Mouse (Mus musculus) G1E (cell line): ENCODE results near the gene 9930022D16Rik. TPM values are rescaled to one million over a fixed set of nuclear protein-coding genes. Genes with fewer than 3 reads are reported as not detected.
A peak's percentile ranks its signal among the peaks of the same experiment; 100 is the strongest.

ENCODE experiments used
- ATAC-seq: 2 replicates; pipeline ENCODE4 v1.8.0; 2016; ENCODE audit warnings: mild to moderate bottlenecking; ENCODE audit not compliant: insufficient number of reproducible peaks, poor library complexity, low FRiP score, severe bottlenecking; ENCODE audit errors: extremely low read depth
- DNase-seq: peaks from one replicate; pipeline ENCODE4 v3.0.0; 2012; ENCODE audit warnings: low spot score
- H3K27me3 ChIP-seq: 2 replicates; pipeline ENCODE4 v1.6.1; 2012; ENCODE audit warnings: mild to moderate bottlenecking, low read length, inconsistent platforms; ENCODE audit not compliant: insufficient read depth
- H3K36me3 ChIP-seq: replicated peaks from 2 replicates; pipeline ENCODE3; 2012; ENCODE audit warnings: mild to moderate bottlenecking, inconsistent platforms
- H3K4me1 ChIP-seq: 2 replicates; pipeline ENCODE4 v1.6.1; 2012; ENCODE audit warnings: low read depth, low read length, inconsistent platforms, mixed read lengths; ENCODE audit not compliant: insufficient read depth
- H3K4me3 ChIP-seq: 2 replicates; pipeline ENCODE4 v1.5.1; 2012; ENCODE audit warnings: low read depth, mild to moderate bottlenecking, inconsistent platforms, low read length, moderate library complexity, mixed read lengths
- H3K9me3 ChIP-seq: replicated peaks from 2 replicates; pipeline ENCODE4 v1.6.1; 2012; ENCODE audit warnings: inconsistent platforms
- CTCF ChIP-seq: IDR thresholded peaks from 2 replicates; pipeline ENCODE4 v1.5.1; 2012; ENCODE audit warnings: low read depth, low read length, inconsistent platforms, mixed read lengths
- GATA1 ChIP-seq: IDR thresholded peaks from 2 replicates; pipeline ENCODE4 v1.6.1; 2012; ENCODE audit warnings: borderline replicate concordance, low read length, inconsistent platforms, mixed read lengths
- GATA2 ChIP-seq: IDR thresholded peaks from 2 replicates; pipeline ENCODE4 v1.6.1; 2012; ENCODE audit warnings: low read depth, low read length, inconsistent platforms, borderline replicate concordance
- POLR2AphosphoS5 ChIP-seq: IDR thresholded peaks from 2 replicates; pipeline ENCODE4 v1.6.1; 2012; ENCODE audit warnings: low read depth, low read length, inconsistent platforms; ENCODE audit not compliant: insufficient replicate concordance
- TAL1 ChIP-seq: conservative IDR thresholded peaks from 2 replicates; pipeline ENCODE4 v1.6.1; 2012; ENCODE audit warnings: low read depth, low read length, inconsistent platforms, mixed read lengths
- polyA plus RNA-seq: library from polyadenylated mRNA; stranded (reverse); fragments of >175 nt; gene quantifications from 2 replicates; pipeline ENCODE4 v1.2.3, GENCODE M21; 2012
- total RNA-seq, 2 experiments: library from RNA; stranded (forward) in 1 of 2; stranded (reverse) in 1 of 2; fragments of 200-1000 nt in 1 of 2; fragments of >200 nt in 1 of 2; fragmentation: Nextera tagmentation in 1 of 2; gene quantifications; 2 replicates each; pipeline ENCODE4 v1.2.3; 2014 to 2017

Gene 9930022D16Rik
- total and polyA plus RNA-seq, 3 experiments = 0.44 TPM; not detected in 2

GRCm38 (mm10) chr11:109414802-109415201 lies 1.1 kb downstream of the 9930022D16Rik start:
- H3K36me3 ChIP-seq = no peaks in the 10 kb centered on the region
- no peak for TF ChIP-seq GATA2
- no peak for TF ChIP-seq POLR2AphosphoS5
- TF ChIP-seq GATA1 = no peak
- no peak for TF ChIP-seq CTCF
- no peak for TF ChIP-seq TAL1
- no peak for ATAC-seq
- DNase-seq = no peak
- no peaks in the 10 kb centered on the region for H3K9me3 ChIP-seq
- peaks cover 22% of the 10 kb centered on the region for H3K4me1 ChIP-seq
- no peak overlapping the region for H3K4me3 ChIP-seq
- H3K27me3 ChIP-seq = peaks cover 6% of the 10 kb centered on the region; the same call in 1 of the 2 replicates

GRCm38 (mm10) chr11:109416709-109417420 lies 3.1 kb downstream of the 9930022D16Rik start:
- DNase-seq (no peak), ATAC-seq (no peak)
- H3K4me3 ChIP-seq = no peak overlapping the region
- no peaks in the 10 kb centered on the region for H3K9me3 ChIP-seq
- peaks cover 6% of the 10 kb centered on the region; the same call in 1 of the 2 replicates for H3K27me3 ChIP-seq
- no peaks in the 10 kb centered on the region for H3K36me3 ChIP-seq
- peaks cover 41% of the 10 kb centered on the region for H3K4me1 ChIP-seq
- no peak for TF ChIP-seq TAL1
- TF ChIP-seq GATA1 = no peak
- no peak for TF ChIP-seq GATA2
- no peak for TF ChIP-seq CTCF
- TF ChIP-seq POLR2AphosphoS5 = no peak

- H3K4me3 ChIP-seq = no peak overlapping the region
- peaks cover 4% of the 10 kb centered on the region for H3K9me3 ChIP-seq
- no peaks in the 10 kb centered on the region for H3K36me3 ChIP-seq
- DNase-seq = no peak
- ATAC-seq = no peak
- peaks cover 6% of the 10 kb centered on the region; the same call in 1 of the 2 replicates for H3K27me3 ChIP-seq
- no peak for TF ChIP-seq CTCF
- no peak for TF ChIP-seq GATA1
- no peak for TF ChIP-seq GATA2
- no peak for TF ChIP-seq POLR2AphosphoS5
- TF ChIP-seq TAL1 = no peak
- peaks cover 41% of the 10 kb centered on the region for H3K4me1 ChIP-seq
Observed at GRCm38 (mm10) chr11:109417472-109418040, 3.8 kb downstream of the 9930022D16Rik start.

- H3K4me1 ChIP-seq = peaks cover 53% of the 10 kb centered on the region
- ATAC-seq (no peak), DNase-seq (no peak)
- H3K27me3 ChIP-seq = no peaks in the 10 kb centered on the region; the same call in 1 of the 2 replicates
- TF ChIP-seq TAL1 (no peak), GATA1 (no peak)
- peaks cover 4% of the 10 kb centered on the region for H3K9me3 ChIP-seq
- H3K36me3 ChIP-seq = no peaks in the 10 kb centered on the region
- peak overlapping the region; percentile 69; the same call in 1 of the 2 replicates for H3K4me3 ChIP-seq
Observed at GRCm38 (mm10) chr11:109419461-109419860, 5.7 kb downstream of the 9930022D16Rik start.

- peak; percentile 65 for DNase-seq
- peaks cover 59% of the 10 kb centered on the region for H3K4me1 ChIP-seq
- TF ChIP-seq TAL1 = no peak
- TF ChIP-seq GATA2 = no peak
- no peak for TF ChIP-seq GATA1
- no peak for TF ChIP-seq POLR2AphosphoS5
- no peak for TF ChIP-seq CTCF
- peaks cover 4% of the 10 kb centered on the region for H3K9me3 ChIP-seq
- no peaks in the 10 kb centered on the region for H3K36me3 ChIP-seq
- peak overlapping the region; percentile 69 for H3K4me3 ChIP-seq
- peak; percentile 65 for ATAC-seq
- no peaks in the 10 kb centered on the region; the same call in 1 of the 2 replicates for H3K27me3 ChIP-seq
Observed at GRCm38 (mm10) chr11:109419961-109420566, 6.3 kb downstream of the 9930022D16Rik start.

- peaks cover 64% of the 10 kb centered on the region for H3K4me1 ChIP-seq
- H3K9me3 ChIP-seq = peaks cover 4% of the 10 kb centered on the region
- DNase-seq (peak; percentile 40), ATAC-seq (peak; percentile 59)
- TF ChIP-seq GATA2 (peak; percentile 21; the same call in 1 of the 2 replicates), CTCF (no peak), TAL1 (no peak)
- peak overlapping the region; percentile 69 for H3K4me3 ChIP-seq
- no peaks in the 10 kb centered on the region for H3K36me3 ChIP-seq
- no peaks in the 10 kb centered on the region for H3K27me3 ChIP-seq
Observed at GRCm38 (mm10) chr11:109420567-109420962, 6.8 kb downstream of the 9930022D16Rik start.

GRCm38 (mm10) chr11:109421205-109421604 lies 7.5 kb downstream of the 9930022D16Rik start:
- Histone ChIP-seq H3K27me3 (no peaks in the 10 kb centered on the region), H3K9me3 (peaks cover 4% of the 10 kb centered on the region), H3K4me3 (no peak overlapping the region), H3K4me1 (peaks cover 64% of the 10 kb centered on the region), H3K36me3 (no peaks in the 10 kb centered on the region)
- DNase-seq (no peak), ATAC-seq (no peak)
- no peak for TF ChIP-seq GATA2
- no peak for TF ChIP-seq POLR2AphosphoS5
- no peak for TF ChIP-seq CTCF
- TF ChIP-seq TAL1 = no peak
- no peak for TF ChIP-seq GATA1
